ENCODE assay signal across 17 mouse cellular contexts in genomic region chr3:27516536-27516935, GRCm38 (mm10).
DNase-seq lines count a peak whose midpoint lies in the region; ATAC-seq and TF ChIP-seq lines count a peak whose summit lies in the region.
"Had no signal": no experiment of that assay in that cellular context is flagged by ENCODE, and none has a peak within 500 bp of the region (broad histone marks: within the 10 kb centered on the region; RNA-seq: fewer than 3 reads in every experiment).

No protein-coding gene starts in this region.

- TF ChIP-seq POLR2A in heart, adult 2 months (IDR thresholded peaks at IDR 0.05; ENCODE audit: insufficient read depth, low read depth, low read length): no peak

- peak; percentile 52 for TF ChIP-seq CTCF in heart, adult 2 months (IDR thresholded peaks at IDR 0.05)
- peak; percentile 39 for TF ChIP-seq CTCF in left cerebral cortex, adult 2 months (IDR thresholded peaks at IDR 0.05)

- ATAC-seq in liver, embryonic 12.5 days: no peak
- ATAC-seq: forebrain, embryonic 15.5 days had no signal

- no peak overlapping the region for H3K9ac ChIP-seq in heart, adult 2 months (ENCODE audit: low read depth, low read length)
- no peak overlapping the region for H3K9ac ChIP-seq in liver, embryonic 12.5 days
- H3K9ac ChIP-seq: forebrain, embryonic 15.5 days; liver, embryonic 14.5 days; neural tube, embryonic 12.5 days had no signal

- H3K27ac ChIP-seq in heart, adult 2 months: no peak overlapping the region
- H3K27ac ChIP-seq in left cerebral cortex, adult 2 months: no peak overlapping the region
- no peak overlapping the region for H3K27ac ChIP-seq in liver, embryonic 12.5 days
- H3K27ac ChIP-seq: forebrain, embryonic 15.5 days; liver, embryonic 14.5 days; midbrain, embryonic 10.5 days; neural tube, embryonic 12.5 days had no signal

- H3K4me1 ChIP-seq in heart, adult 2 months (ENCODE audit: control insufficient read depth, insufficient read depth, low read length): peaks cover 3% of the 10 kb centered on the region
- no peaks in the 10 kb centered on the region for H3K4me1 ChIP-seq in liver, embryonic 12.5 days
- H3K4me1 ChIP-seq: forebrain, embryonic 15.5 days; neural tube, embryonic 12.5 days had no signal

- no peak overlapping the region for H3K4me2 ChIP-seq in liver, embryonic 12.5 days
- H3K4me2 ChIP-seq: forebrain, embryonic 15.5 days; neural tube, embryonic 12.5 days had no signal

- H3K4me3 ChIP-seq in heart, adult 2 months: no peak overlapping the region
- H3K4me3 ChIP-seq in left cerebral cortex, adult 2 months: no peak overlapping the region
- no peak overlapping the region for H3K4me3 ChIP-seq in liver, embryonic 12.5 days
- H3K4me3 ChIP-seq: forebrain, embryonic 15.5 days; midbrain, embryonic 10.5 days; neural tube, embryonic 12.5 days had no signal

- intact Hi-C loops in heart, adult 2 months (cut with DNase I): no loop called here
- intact Hi-C loops in left cerebral cortex, adult 2 months (cut with DNase I): no loop called here
- intact Hi-C loops in left cerebral cortex, postnatal 25 days (cut with DNase I): no loop called here

- H3K27me3 ChIP-seq in heart, adult 2 months (ENCODE audit: control insufficient read depth, insufficient read depth, low read length): no peaks in the 10 kb centered on the region
- H3K27me3 ChIP-seq in liver, embryonic 12.5 days (replicated peaks): no peaks in the 10 kb centered on the region
- H3K27me3 ChIP-seq: forebrain, embryonic 15.5 days; neural tube, embryonic 12.5 days had no signal

- 41% methylated on average over 5 of the region's 5 CpGs for WGBS in heart, adult 2 months
- WGBS in liver, embryonic 12.5 days (ENCODE audit: insufficient replicate concordance): 36% methylated on average over 5 of the region's 5 CpGs

- H3K79me2 ChIP-seq in heart, adult 2 months (replicated peaks; ENCODE audit: control insufficient read depth, insufficient read depth, low read length): no peaks in the 10 kb centered on the region

- no peak for DNase-seq in heart, adult 2 months
- no peak for DNase-seq in heart, adult 18-20 months
- no peak for DNase-seq in left cerebral cortex, adult 2 months (ENCODE audit: extremely low spot score in 1 of 2, low spot score in 2 of 2)
- no peak for DNase-seq in left cerebral cortex, postnatal 25 days (ENCODE audit: low spot score in 2 of 2)
- DNase-seq in ES-CJ7 (ENCODE audit: low read depth, low spot score): peak; percentile 11
- peak; percentile 40 for DNase-seq in lung, postnatal 10 days
- DNase-seq in right cerebral cortex, postnatal 25 days: no peak
- DNase-seq: adrenal gland, adult 8-10 months; cerebellum, postnatal 14 days; gastrocnemius, postnatal 36 days; left cerebral cortex, postnatal 4 days; thymus, adult 18-20 months had no signal

- no peak for TF ChIP-seq EP300 in heart, adult 2 months (IDR thresholded peaks at IDR 0.05; ENCODE audit: insufficient read depth, low read depth, low read length)

- H3K9me3 ChIP-seq in liver, embryonic 12.5 days (replicated peaks): no peaks in the 10 kb centered on the region
- H3K9me3 ChIP-seq: forebrain, embryonic 15.5 days; midbrain, embryonic 10.5 days; neural tube, embryonic 12.5 days had no signal

- no peaks in the 10 kb centered on the region for H3K36me3 ChIP-seq in heart, adult 2 months (ENCODE audit: control insufficient read depth, insufficient read depth, low read length)
- 0 out of 2 replicates have a peak, but pooled peaks cover 8% of the 10 kb centered on the region for H3K36me3 ChIP-seq in liver, embryonic 12.5 days
- H3K36me3 ChIP-seq: forebrain, embryonic 15.5 days; midbrain, embryonic 10.5 days; neural tube, embryonic 12.5 days had no signal

Comparison
In these comparisons a context has a peak if more than half of its experiments do, and no peak if none do; other contexts are left out.
1. DNase-seq: peak in ES-CJ7 (single experiment) and lung, postnatal 10 days (single experiment); none in heart, adult 2 months (0 of 2), heart, adult 18-20 months (0 of 2), left cerebral cortex, adult 2 months (0 of 2), left cerebral cortex, postnatal 25 days (0 of 2) and right cerebral cortex, postnatal 25 days (single experiment).